Mouse (Mus musculus) midbrain, embryonic 11.5 days (tissue): Measurements from ENCODE around the gene Emc1. TPM values are rescaled to one million over a fixed set of nuclear protein-coding genes. Genes with fewer than 3 reads are reported as not detected.
"Not testable (repeated sequence)": the region's sequence is repeated elsewhere in the genome, so short reads cannot be mapped to it uniquely, and the experiment has no call there.

Experiments
- ATAC-seq: fragments of 200-750 bp; cut with Nextera tagmentation; 2 replicates; pipeline ENCODE4 v1.8.0; 2017; ENCODE audit warnings: moderate TSS enrichment, moderate library complexity; ENCODE audit not compliant: low FRiP score
- DNase-seq: peaks from one replicate; pipeline ENCODE4 v3.0.0; 2015; ENCODE audit warnings: low spot score; ENCODE audit errors: missing footprints
- H3K27ac ChIP-seq: fragments of 300-500 bp; sonication (generic); 2 replicates; pipeline ENCODE4 v1.5.1; 2014; ENCODE audit warnings: low read depth, low read length
- H3K27me3 ChIP-seq: fragments of 300-500 bp; sonication (generic); 2 replicates; pipeline ENCODE4 v1.6.1; 2014; ENCODE audit warnings: mild to moderate bottlenecking, low read length, moderate library complexity, mixed read lengths; ENCODE audit not compliant: control insufficient read depth, insufficient read depth
- H3K36me3 ChIP-seq: fragments of 300-500 bp; sonication (generic); 2 replicates; pipeline ENCODE4 v1.6.1; 2014; ENCODE audit warnings: mild to moderate bottlenecking, low read length, moderate library complexity, mixed read lengths; ENCODE audit not compliant: control insufficient read depth, insufficient read depth
- H3K4me1 ChIP-seq: fragments of 300-500 bp; sonication (generic); 2 replicates; pipeline ENCODE4 v1.6.1; 2014; ENCODE audit warnings: low read length; ENCODE audit not compliant: control insufficient read depth, insufficient read depth
- H3K4me2 ChIP-seq: fragments of 300-500 bp; sonication (generic); 2 replicates; pipeline ENCODE4 v1.6.1; 2014; ENCODE audit warnings: mild to moderate bottlenecking, moderate library complexity
- H3K4me3 ChIP-seq: fragments of 300-500 bp; sonication (generic); 2 replicates; pipeline ENCODE4 v1.5.1; 2014; ENCODE audit warnings: low read depth, low read length
- H3K9ac ChIP-seq: fragments of 300-500 bp; sonication (generic); 2 replicates; pipeline ENCODE4 v1.6.1; 2014; ENCODE audit warnings: low read length
- H3K9me3 ChIP-seq: fragments of 300-500 bp; sonication (generic); 2 replicates; pipeline ENCODE4 v1.6.1; 2016; ENCODE audit warnings: low read length; ENCODE audit not compliant: control insufficient read depth
- WGBS: fragments of 180-500 bp; shearing (Covaris S2); extraction: QIAGEN DNeasy Blood & Tissue Kit; methylation state at CpG from one replicate; pipeline ENCODE4 v1.1.7; 2014; 5-methylcytosine and 5-hydroxymethylcytosine counted together
- polyA plus RNA-seq: library from polyadenylated mRNA; unstranded; fragments of >200 nt; fragmentation: Nextera tagmentation; extraction: Ambion mirVana; gene quantifications from 2 replicates; pipeline ENCODE4 v1.2.1, GENCODE M21; 2014

Gene Emc1
- polyA plus RNA-seq, 1 experiment from 2014 or later: 18.1 TPM

DNA sequence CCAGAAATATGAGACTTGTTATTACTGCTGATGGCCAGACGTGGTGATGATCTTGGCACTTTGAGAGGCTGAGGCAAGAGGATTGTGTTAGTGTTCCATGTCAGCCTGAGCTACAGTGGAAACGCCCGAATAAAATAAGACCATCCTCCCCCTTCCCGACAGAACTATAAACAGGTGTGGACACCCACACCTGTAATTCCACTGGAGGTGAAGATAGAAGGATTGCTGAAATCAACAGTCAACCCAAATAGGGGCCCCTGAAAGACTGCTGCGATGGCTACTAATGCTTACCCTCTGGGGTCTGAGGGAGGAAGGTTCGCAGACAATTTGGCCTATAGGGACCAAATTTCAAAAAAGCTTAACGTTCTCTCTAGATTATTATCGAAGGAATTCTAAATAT lies 27.3 kb downstream of the Emc1 start:
- DNase-seq (peak; percentile 84), ATAC-seq (no peak)
- H3K9ac ChIP-seq: peak overlapping the region; percentile 91
- H3K4me3 ChIP-seq: peak overlapping the region; percentile 95
- H3K27me3 ChIP-seq: no peaks in the 10 kb centered on the region
- WGBS: 20% methylated on average over 8 of the region's 8 CpGs
- no peaks in the 10 kb centered on the region; the same call in 1 of the 2 replicates for H3K36me3 ChIP-seq
- peaks cover 16% of the 10 kb centered on the region for H3K4me1 ChIP-seq
- no peak overlapping the region for H3K27ac ChIP-seq
- peak overlapping the region; percentile 70 for H3K4me2 ChIP-seq
- no peaks in the 10 kb centered on the region for H3K9me3 ChIP-seq

DNA sequence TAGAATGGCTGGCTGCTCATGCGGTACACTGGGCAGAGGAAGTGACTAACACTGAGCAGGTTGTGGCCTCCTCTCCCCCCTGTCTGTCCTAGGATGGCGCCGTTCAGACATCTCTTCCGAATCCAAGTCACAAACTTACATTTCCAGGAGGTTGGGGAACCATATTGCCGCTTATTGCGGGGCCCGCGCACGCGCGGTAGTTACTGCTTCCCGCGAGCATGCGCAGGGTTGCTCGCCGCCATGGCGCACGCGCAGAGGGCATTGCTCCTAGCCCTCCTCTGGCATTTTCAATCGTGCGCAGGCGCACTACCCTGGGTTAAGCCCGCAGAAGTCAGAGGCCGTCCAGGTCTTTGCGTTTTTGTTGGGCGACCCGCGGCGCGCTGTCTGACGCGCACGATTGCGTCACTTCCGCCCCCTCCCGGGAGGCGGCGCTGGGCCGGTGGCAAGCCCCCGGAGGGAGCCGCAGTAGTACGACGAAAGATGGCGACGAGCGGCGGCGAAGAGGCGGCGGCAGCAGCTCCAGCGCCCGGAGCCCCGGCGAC lies 27.9 kb downstream of the Emc1 start:
- H3K4me2 ChIP-seq: peak overlapping the region; percentile 92
- peak; percentile 100 for DNase-seq
- no peaks in the 10 kb centered on the region for H3K27me3 ChIP-seq
- H3K9me3 ChIP-seq: no peaks in the 10 kb centered on the region
- under 1% methylated on average over 50 of the region's 54 CpGs for WGBS
- peak overlapping the region; percentile 71; the same call in 1 of the 2 replicates for H3K27ac ChIP-seq
- H3K4me3 ChIP-seq: peak overlapping the region; percentile 95
- ATAC-seq: peak; percentile 96
- no peaks in the 10 kb centered on the region; the same call in 1 of the 2 replicates for H3K36me3 ChIP-seq
- H3K9ac ChIP-seq: peak overlapping the region; percentile 91
- H3K4me1 ChIP-seq: peaks cover 16% of the 10 kb centered on the region

DNA sequence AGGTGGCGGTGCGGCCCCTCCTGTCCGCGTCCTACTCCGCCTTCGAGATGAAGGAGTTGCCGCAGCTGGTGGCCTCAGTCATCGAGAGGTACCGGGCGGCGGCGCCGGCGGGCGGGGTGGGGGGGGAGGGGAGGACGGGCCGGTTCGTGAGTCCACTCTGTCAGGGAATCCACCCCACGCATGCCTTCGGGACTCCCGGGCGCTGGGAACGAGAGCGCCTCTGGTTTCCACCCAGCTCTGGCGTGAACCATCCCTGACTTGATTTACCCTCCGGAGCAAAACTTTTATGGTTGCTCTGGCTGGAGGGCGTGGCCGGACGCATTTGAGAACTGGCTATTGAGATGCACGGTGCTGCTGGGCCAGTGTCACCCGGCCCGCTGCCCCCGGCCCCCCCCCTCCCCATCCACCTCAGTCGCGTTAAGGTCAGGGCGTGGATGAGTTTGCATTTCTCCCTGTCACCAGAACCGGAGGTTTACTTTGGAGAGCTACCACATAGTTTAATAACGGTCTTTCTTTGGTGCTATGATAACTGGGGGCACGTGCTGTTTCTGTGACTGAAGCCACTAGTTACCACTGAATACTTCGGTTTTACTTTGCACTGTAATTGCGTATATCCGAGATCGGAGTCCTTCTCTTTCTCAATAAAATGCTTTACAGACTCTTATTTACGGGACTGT lies 28.5 kb downstream of the Emc1 start:
- H3K27ac ChIP-seq: peak overlapping the region; percentile 71; the same call in 1 of the 2 replicates
- H3K9ac ChIP-seq: peak overlapping the region; percentile 83
- peaks cover 16% of the 10 kb centered on the region for H3K4me1 ChIP-seq
- 5% methylated on average over 42 of the region's 44 CpGs for WGBS
- peak overlapping the region; percentile 95 for H3K4me3 ChIP-seq
- no peak; the same call in 1 of the 2 replicates for ATAC-seq
- peak overlapping the region; percentile 92 for H3K4me2 ChIP-seq
- H3K9me3 ChIP-seq: no peaks in the 10 kb centered on the region
- no peaks in the 10 kb centered on the region for H3K27me3 ChIP-seq
- H3K36me3 ChIP-seq: no peaks in the 10 kb centered on the region
- DNase-seq: peak; percentile 86

DNA sequence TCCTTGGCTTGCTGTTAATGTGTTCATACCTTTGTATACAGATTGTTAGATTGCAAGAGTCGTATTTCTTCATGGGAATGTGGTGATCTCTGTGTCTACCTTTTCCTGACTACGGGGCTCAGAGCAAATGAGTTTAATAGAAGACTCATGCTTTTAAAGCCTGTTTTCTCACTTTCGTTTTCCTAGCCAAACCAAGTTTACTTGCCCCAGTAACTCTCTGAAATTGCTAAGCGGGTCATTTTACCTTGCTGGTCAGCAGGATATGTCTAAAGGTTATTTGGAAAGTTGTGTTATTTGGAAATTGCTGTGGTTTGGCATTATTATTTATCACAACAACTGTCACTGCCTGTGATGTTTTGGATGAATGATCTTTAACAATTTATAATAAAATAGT lies 29.1 kb downstream of the Emc1 start:
- H3K9me3 ChIP-seq: no peaks in the 10 kb centered on the region
- H3K27ac ChIP-seq: no peak overlapping the region
- WGBS: 63% methylated on average over 4 of the region's 4 CpGs
- H3K36me3 ChIP-seq: no peaks in the 10 kb centered on the region
- peak overlapping the region; percentile 83 for H3K9ac ChIP-seq
- H3K4me3 ChIP-seq: peak overlapping the region; percentile 95
- no peaks in the 10 kb centered on the region for H3K27me3 ChIP-seq
- H3K4me2 ChIP-seq: peak overlapping the region; percentile 92
- ATAC-seq: no peak
- peaks cover 16% of the 10 kb centered on the region for H3K4me1 ChIP-seq
- DNase-seq: no peak

DNA sequence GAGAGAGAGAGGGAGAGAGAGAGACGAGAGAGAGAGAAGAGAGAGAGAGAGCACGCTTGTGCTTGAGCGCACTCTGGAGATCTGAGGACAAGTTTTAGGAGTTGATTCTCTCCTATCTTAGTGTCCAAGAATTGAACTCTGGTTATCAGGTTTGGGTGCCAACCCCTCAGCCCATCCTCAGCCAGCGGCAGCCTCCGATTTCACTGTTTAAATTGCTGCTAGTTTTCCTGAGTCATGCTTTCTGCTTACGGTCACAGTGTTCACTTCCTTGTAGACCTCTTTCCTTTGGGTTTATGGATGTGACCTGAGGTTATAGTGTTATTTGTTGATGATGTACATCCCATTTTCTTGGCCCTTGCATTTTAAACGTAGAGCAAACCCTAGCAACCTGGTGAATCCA lies 29.8 kb downstream of the Emc1 start:
- Histone ChIP-seq H3K9me3 (no peaks in the 10 kb centered on the region), H3K36me3 (no peaks in the 10 kb centered on the region), H3K4me2 (no peak overlapping the region), H3K4me3 (no peak overlapping the region), H3K27me3 (no peaks in the 10 kb centered on the region), H3K27ac (no peak overlapping the region), H3K4me1 (peaks cover 16% of the 10 kb centered on the region), H3K9ac (no peak overlapping the region)
- no peak for ATAC-seq
- WGBS: 84% methylated on average over 7 of the region's 7 CpGs
- no peak for DNase-seq

DNA sequence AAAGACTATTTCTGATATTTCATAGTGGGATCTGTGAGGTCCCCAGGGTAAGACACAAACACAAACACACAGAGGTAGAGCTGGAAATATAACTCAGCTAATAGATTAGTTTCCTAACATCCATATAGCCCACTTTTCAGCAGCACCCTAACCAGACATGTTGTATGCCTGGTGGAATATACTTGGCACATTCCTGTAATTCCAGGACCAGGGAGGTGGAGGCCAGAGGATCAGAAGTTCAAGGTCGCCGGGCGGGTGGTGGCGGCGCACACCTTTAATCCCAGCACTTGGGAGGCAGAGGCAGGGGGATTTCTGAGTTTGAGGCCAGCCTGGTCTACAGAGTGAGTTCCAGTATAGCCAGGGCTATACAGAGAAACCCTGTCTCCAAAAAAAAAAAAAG lies 33.5 kb downstream of the Emc1 start:
- WGBS: 94% methylated on average over 5 of the region's 5 CpGs
- not testable (repeated sequence) for H3K27me3 ChIP-seq, H3K4me2 ChIP-seq, H3K36me3 ChIP-seq, H3K9me3 ChIP-seq, H3K4me3 ChIP-seq, H3K9ac ChIP-seq, ATAC-seq, H3K27ac ChIP-seq, DNase-seq
- H3K4me1 ChIP-seq: peaks cover 11% of the 10 kb centered on the region

DNA sequence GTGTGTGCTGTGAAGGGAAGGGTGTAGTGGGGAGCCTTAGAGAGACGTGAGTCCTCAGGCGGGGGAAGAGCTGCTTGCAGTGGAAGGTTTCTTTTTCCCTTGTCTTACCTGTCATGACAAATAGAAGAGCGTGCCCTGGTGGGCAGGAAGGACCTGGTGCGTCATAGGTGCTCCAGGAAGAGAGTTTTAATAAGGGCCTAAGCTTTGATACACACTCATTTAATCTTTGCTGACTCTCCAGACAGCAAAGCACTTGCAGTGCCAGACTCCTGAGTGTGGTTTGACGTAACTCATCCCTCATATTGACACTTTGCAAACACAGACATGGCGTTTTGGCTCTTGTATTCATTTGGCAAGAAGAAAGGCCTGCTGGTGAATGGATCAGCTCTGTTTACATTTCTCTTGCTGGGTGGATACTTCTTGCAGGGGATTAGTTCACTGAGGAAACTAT lies 34.5 kb downstream of the Emc1 start:
- Histone ChIP-seq H3K4me1 (peaks cover 5% of the 10 kb centered on the region), H3K27me3 (no peaks in the 10 kb centered on the region), H3K9me3 (no peaks in the 10 kb centered on the region), H3K4me3 (no peak overlapping the region), H3K9ac (no peak overlapping the region), H3K27ac (no peak overlapping the region), H3K4me2 (no peak overlapping the region), H3K36me3 (peaks cover 6% of the 10 kb centered on the region; the same call in 1 of the 2 replicates)
- ATAC-seq (no peak), DNase-seq (peak; percentile 14)
- 64% methylated on average over 6 of the region's 6 CpGs for WGBS

DNA sequence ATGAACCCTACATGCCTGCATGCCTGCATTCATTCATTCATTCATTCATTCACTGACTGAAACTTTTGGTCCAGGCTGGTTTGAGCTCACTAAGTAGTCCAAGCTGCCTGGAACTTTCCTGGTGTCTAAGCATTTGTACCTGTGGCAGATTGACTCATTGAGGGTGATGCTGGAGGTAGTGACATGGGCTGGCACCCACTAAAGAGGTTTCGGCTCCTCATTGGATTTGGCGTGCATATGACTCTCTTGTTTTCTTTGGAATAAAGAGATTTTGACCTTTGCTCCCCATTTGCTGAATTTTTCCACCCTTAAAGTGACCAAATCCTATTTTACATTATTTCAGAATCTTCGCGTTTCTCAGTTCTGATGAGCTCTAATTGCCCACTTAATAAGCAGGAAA lies 37.2 kb downstream of the Emc1 start:
- no peak for ATAC-seq
- 92% methylated on average over 4 of the region's 4 CpGs for WGBS
- peaks cover 22% of the 10 kb centered on the region for H3K36me3 ChIP-seq
- H3K27me3 ChIP-seq: no peaks in the 10 kb centered on the region
- H3K9me3 ChIP-seq: no peaks in the 10 kb centered on the region
- no peak overlapping the region for H3K4me2 ChIP-seq
- peak; percentile 31 for DNase-seq
- H3K27ac ChIP-seq: no peak overlapping the region
- H3K4me3 ChIP-seq: no peak overlapping the region
- no peak overlapping the region for H3K9ac ChIP-seq
- no peaks in the 10 kb centered on the region for H3K4me1 ChIP-seq

DNA sequence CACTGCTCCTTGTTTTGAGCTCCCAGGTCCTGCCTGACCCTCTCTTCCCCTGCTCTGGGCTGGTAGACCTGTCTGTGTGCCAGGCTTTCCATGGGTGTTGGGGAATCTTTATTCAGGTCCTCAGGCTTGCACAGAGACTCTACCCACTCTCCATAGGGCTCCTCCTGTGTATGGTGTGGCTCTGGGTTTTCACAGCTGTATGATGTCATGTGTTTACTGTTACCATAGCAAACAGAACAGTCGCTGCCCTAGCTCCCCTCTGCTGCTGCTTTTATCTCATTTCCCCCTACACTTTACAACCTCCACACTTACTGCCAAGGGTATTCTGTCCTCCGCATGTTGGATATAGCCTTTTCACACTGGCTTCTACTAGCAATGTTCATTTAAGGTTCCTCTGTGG lies 43.0 kb downstream of the Emc1 start:
- no peak overlapping the region for H3K9ac ChIP-seq
- peak; percentile 53 for DNase-seq
- H3K27me3 ChIP-seq: no peaks in the 10 kb centered on the region
- H3K4me2 ChIP-seq: no peak overlapping the region
- H3K36me3 ChIP-seq: peaks cover 39% of the 10 kb centered on the region
- H3K4me1 ChIP-seq: no peaks in the 10 kb centered on the region
- WGBS: 82% methylated on average over 2 of the region's 2 CpGs
- H3K27ac ChIP-seq: no peak overlapping the region
- no peak overlapping the region for H3K4me3 ChIP-seq
- no peak for ATAC-seq
- H3K9me3 ChIP-seq: no peaks in the 10 kb centered on the region
